Mouse (Mus musculus): ENCODE results near the gene Nup107. TPM values are rescaled to one million over a fixed set of nuclear protein-coding genes. Genes with fewer than 3 reads are reported as not detected.
"Not testable (repeated sequence)": the region's sequence is repeated elsewhere in the genome, so short reads cannot be mapped to it uniquely, and the experiment has no call there.

The Nup107 gene
- total RNA-seq, 2 experiments from 2014 or later, result 15.5 to 19.4 TPM

DNA sequence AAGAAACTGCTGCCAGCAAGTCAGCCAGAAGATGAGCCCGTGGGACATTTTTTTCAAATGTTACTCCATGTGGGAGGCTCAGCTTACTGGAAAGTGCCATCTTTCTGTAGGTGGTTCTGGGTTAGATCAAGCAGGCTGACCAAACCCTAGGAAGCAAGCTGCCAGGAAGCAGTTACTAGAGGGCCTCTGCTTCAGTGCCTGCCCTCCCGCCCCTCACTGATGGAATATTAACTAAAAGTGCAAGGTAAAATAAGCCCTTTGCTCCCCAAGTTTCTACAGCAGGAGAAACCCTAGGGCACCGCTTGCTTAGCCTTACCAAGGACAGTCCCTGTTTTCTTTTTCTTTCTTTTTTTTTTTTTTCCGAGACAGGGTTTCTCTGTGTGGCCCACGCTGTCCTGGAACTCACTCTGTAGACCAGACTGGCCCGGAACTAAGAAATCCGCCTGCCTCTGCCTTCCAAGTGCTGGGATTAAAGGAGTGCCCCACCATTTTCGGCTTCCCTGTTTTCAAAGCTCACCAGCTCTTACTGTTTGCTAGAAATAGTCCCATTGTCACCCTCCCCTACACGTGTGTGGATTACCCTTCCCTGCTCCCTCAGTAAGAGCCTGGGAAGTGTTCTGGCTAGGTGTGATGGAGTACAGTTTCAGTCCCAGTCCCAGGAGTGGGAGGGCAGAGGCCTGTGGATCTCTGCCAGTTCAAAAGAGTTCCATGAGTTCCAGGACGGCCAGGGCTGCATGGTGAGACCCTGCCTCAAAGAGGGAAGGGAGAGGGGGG lies 44.0 kb downstream of the Nup107 start:
- H3K4me3 ChIP-seq, result no peak overlapping the region
- no peak for DNase-seq (ENCODE audit: low spot score in 2 of 2)
- no peak overlapping the region for H3K27ac ChIP-seq
- no peak for TF ChIP-seq CTCF (conservative IDR thresholded peaks at IDR 0.05)

DNA sequence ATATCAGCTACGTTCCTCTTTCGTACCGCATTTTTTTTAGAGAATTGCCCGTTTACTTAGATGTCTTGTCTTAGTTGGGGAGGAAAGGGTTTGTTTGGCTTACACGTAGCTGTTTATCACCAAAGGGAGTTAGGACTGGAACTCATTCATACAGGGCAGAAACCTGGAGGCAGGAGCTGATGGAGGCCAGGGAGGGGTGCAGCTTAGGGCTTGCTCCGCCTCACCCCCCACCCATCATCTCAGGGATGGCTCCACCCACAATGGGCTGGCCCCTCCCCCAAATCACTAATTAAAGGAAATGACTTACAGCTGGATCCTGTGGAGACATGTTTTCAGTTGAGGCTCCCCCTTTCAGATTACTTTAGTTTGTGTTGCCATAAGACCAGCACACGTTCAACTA lies 44.8 kb downstream of the Nup107 start:
- Histone ChIP-seq H3K4me3 (no peak overlapping the region), H3K27ac (no peak overlapping the region)
- TF ChIP-seq CTCF (conservative IDR thresholded peaks at IDR 0.05), result no peak
- DNase-seq (ENCODE audit: low spot score in 2 of 2), result no peak

DNA sequence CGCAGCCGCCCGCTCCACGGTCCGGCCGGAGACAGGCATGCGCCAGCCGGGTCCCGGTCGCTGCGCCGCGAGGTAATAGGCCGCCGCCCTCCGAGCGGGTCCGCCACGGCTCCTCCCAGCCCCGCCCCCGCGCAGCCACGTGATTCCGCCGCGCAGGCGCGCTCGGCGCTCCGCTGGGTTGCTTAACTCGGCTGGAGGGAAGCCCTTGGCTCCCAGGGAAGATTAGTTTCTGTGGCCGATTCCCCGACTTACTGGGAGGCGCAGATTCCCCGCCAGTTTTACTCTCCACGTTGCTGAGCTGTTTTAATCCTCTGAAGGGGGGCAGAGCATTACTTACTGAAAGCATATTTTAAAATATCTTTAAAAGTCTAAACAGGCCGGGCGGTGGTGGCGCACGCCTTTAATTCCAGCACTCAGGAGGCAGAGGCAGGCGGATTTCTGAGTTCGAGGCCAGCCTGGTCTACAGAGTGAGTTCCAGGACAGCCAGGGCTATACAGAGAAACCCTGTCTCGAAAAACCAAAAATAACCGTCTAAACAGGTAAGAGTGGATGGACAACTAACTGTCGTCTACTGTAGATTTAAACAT lies 46.1 kb downstream of the Nup107 start, which contains the start of gene Slc35e3:
Gene Slc35e3 (minus strand): TSS at position 69 of the 587 bp plus-strand sequence.
- DNase-seq (ENCODE audit: low spot score in 2 of 2), result peak; percentile 94 to 97
- no peak for TF ChIP-seq CTCF (conservative IDR thresholded peaks at IDR 0.05)
- H3K27ac ChIP-seq, result peak within 1 kb of the TSS; percentile 56; the same call in 1 of the 2 replicates
- peak within 1 kb of the TSS; percentile 62 for H3K4me3 ChIP-seq

DNA sequence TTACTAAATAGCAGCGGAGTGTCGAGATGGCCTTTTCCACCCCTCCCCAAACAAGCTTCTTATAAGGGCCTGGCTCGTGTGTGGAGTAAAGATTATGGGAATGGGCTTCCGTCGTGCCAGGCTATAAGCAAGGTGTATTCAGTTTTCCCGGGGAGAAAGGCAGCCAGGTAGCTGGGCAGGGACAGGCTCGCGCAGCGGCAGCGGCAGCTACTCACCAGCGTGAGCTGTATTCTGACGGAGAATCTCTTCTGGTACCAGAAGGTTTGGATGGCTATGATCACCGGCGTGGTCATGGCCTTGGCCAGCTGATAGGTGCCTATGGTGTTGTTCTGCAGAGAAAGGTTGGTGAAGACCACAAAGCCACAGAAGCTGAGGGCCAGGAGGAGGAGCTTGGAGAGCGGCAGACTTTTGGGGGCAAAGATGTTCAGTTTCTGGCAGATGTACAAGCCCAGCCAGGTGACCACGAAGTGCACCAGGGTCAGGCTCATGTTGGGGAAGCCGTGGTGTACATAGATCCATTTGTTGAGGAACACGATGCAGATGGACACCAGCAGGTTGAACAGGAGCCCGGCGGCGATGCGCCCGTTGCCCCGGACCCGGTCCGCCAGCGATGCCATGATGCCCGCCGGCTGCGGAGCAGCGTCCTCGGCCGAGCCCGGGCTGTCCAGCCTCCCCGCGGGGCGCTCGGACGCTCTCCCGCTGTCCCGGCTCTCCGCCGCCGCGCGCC lies 46.8 kb downstream of the Nup107 start:
- DNase-seq (ENCODE audit: low spot score in 2 of 2), result not testable (repeated sequence)
- Histone ChIP-seq H3K27ac (peak overlapping the region; percentile 56; the same call in 1 of the 2 replicates), H3K4me3 (peak overlapping the region; percentile 62)

DNA sequence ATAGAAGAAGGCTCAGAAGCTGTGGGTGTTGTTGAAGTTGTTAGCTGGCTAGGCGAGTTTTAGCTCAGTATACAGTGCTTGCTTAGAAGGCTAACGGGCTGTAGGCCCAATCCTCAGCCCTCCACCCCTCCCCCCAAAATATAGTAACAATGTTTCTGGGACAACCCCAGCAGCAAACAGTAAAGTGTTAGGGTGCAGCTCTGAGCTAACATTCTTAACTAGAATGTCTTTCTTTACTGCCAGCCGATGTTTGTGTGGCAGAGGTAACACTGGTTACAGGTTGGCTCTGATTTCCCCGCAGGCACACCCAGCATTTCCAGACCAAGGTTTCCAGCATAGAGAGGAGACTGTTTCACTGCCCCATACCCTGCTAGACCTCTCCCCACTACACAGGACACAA lies 48.6 kb downstream of the Nup107 start:
- no peak for TF ChIP-seq CTCF (conservative IDR thresholded peaks at IDR 0.05)
- DNase-seq (ENCODE audit: low spot score in 2 of 2), result no peak
- no peak overlapping the region for H3K4me3 ChIP-seq
- H3K27ac ChIP-seq, result no peak overlapping the region

DNA sequence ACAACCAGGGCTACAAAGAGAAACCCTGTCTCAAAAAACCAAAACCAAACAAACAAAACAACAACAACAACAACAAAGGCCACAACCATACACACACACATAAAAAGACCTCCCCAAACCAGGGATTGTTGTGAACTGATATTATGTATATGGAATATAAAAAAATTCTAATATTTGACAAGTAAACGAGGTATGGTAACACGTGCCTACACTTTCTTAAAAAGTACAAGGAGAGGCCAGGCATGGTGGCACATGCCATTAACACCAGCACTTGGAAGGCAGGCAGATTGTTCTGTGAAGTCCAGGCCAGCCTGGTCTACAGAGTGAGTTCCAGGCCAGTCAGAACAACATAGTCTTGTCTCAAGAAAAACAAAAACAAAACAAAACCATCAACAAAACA lies 49.3 kb downstream of the Nup107 start:
- no peak for TF ChIP-seq CTCF (conservative IDR thresholded peaks at IDR 0.05)
- no peak for DNase-seq (ENCODE audit: low spot score in 2 of 2)
- no peak overlapping the region for H3K27ac ChIP-seq
- H3K4me3 ChIP-seq, result no peak overlapping the region

DNA sequence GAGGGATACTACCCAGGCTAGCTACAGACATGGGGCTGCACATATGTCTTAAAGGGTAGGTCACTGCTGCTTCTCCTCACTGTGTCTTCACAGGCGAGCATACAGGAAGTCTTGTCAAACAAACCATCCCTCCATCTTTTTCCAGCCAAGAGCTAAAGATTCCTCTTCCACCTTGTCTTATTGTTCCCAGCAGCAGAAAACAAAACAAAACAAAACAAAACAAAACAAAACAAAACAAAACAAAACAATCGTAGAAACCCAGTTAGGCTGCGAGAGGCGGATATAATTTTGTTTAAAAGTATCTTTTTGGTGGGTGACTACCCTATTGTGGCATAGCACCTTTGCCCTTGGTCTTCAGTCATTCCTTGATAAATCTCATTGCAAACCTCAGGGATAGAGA lies 49.9 kb downstream of the Nup107 start:
- no peak overlapping the region for H3K27ac ChIP-seq
- DNase-seq (ENCODE audit: low spot score in 2 of 2), result no peak
- no peak for TF ChIP-seq CTCF (conservative IDR thresholded peaks at IDR 0.05)
- no peak overlapping the region for H3K4me3 ChIP-seq

DNA sequence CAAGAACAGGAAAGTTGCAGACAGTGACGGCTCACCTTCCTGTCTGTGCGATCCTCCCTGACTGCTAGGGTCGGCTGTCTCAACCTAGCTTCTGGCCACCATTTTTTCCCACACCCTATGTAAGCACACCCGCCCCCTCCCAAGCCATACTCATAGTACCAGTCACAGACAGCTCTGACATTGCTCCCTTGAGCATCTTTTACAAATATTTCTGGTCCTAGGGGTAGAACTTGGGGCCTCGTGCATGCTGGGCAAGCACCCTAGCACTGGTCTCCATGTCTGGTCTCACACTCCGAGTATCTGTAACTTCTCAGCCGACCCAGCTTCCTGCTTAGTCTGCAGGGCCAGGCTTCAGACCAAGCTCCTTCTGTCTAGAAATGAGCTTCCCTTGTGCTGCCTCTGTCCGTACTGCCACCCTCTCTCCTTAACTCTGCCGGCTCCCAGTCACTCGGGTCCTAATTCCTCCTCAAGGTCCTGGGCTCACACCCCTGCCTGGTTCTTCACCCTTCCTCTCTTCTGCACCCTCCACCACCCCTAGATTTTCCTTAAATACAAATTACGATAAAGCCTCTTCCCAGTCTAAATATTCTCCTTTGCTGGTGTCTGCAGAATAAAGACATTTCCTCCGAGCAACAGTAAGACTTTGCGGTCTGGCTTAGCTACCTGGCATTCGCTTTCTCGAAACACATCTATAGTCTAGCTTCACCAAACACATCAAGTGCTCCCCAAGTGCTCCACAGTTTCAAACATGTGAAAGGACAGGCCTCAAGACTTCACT lies 50.6 kb downstream of the Nup107 start:
- no peak overlapping the region for H3K4me3 ChIP-seq
- DNase-seq (ENCODE audit: low spot score in 2 of 2), result no peak

DNA sequence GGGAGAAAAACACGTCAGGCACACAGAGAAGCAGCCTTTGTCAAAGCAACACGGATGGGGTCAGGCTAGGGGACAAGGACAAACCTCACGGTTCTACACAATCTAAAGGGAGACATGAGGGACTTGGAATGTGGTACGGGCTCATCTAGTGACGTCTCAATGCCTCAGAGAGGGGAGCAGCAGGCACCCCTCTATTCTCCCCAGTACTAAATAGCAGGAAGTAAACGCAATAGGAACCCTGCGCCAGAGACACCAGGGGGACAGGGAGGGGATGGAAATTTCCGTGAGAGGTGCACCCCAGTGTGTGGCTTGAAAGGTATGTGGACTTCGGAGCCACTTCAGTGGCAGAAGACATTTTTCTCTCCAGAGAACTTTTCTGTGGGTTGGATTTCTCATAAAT lies 51.6 kb downstream of the Nup107 start:
- no peak for TF ChIP-seq CTCF (conservative IDR thresholded peaks at IDR 0.05)
- H3K4me3 ChIP-seq, result no peak overlapping the region
- H3K27ac ChIP-seq, result no peak overlapping the region
- no peak for DNase-seq (ENCODE audit: low spot score in 2 of 2)

More for the DNA sequence above, 50.6 kb downstream of the Nup107 start:
- peak overlapping the region; percentile 18; the same call in 1 of the 2 replicates for H3K27ac ChIP-seq
- no peak for TF ChIP-seq CTCF (conservative IDR thresholded peaks at IDR 0.05)

DNA sequence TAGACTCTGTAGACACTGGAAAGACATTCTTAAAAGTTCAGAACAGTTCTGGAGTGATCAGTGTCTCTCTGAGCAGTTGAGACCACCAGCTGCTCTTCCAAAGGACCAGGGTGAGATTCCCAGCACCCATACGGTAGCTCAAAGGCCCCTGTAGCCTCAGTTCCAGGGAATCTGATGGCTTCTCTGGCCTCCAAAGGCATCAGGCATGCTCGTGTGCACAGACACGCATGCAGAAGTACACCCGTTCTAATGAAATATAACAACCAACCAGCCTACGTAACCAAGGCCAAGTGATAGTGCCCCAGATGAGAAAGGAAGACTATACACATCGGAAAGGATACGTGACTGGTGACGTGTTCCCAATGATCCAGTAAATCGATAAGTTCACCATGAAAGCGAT lies 52.3 kb downstream of the Nup107 start:
- Histone ChIP-seq H3K4me3 (no peak overlapping the region), H3K27ac (no peak overlapping the region)
- no peak for DNase-seq (ENCODE audit: low spot score in 2 of 2)
- TF ChIP-seq CTCF (conservative IDR thresholded peaks at IDR 0.05), result no peak

DNA sequence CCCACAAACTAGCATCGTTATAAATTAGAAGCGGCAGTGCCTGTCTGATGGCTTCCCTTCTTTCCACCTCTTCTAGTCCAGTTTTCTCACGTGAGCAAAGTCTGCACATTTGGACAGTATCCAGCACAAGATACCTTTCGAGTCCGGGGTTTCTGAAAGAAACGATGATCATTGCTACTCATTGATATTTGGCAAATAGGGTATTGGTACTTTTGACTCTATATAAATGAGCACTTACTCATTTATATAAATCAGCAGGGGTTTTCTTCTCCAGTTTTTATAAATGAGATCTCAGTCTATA lies 52.9 kb downstream of the Nup107 start:
- Histone ChIP-seq H3K27ac (no peak overlapping the region), H3K4me3 (no peak overlapping the region)
- no peak for TF ChIP-seq CTCF (conservative IDR thresholded peaks at IDR 0.05)
- no peak for DNase-seq (ENCODE audit: low spot score in 2 of 2)

DNA sequence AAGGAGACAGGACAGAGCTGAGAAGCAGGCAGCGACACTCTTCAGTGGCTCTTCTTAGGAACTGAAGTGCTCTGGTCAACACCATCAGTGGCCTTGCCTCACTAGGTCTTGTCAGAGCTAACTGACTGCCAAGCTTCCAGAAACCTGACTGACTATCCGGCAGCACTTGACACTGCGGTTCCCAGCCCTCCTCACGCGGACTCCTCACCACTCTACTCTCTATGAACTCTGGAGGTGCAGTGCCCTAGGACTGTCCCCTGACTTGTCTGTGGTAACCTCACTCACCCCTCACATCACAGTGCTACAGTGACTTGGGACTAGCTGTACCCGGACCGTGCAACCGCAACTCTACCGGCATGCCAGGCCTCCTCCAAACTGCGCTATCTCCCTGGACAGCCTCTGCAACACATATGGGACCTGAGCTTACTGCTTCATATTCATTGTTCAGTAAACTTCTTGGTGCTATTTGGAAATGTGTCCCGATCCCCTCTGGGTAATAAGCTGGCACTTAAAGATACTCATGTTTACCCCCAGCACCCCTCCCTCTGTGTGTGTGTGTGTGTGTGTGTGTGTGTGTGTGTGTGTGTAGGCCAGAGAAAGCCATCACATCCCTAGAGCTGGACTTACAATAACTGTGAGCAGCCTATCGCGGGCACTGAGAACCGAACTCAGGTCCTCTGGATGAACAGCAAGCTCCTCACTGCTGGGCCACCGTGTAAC lies 53.4 kb downstream of the Nup107 start:
- Histone ChIP-seq H3K4me3 (no peak overlapping the region), H3K27ac (no peak overlapping the region)
- no peak for TF ChIP-seq CTCF (conservative IDR thresholded peaks at IDR 0.05)
- DNase-seq (ENCODE audit: low spot score in 2 of 2), result no peak

Measured in layer of hippocampus, adult 2 months (tissue).